9 mouse cellular contexts compared by ENCODE assay signal in genomic region chr4:23826885-23827284, GRCm38 (mm10).
A peak's percentile ranks its signal among the peaks of the same experiment; 100 is the strongest.
DNase-seq lines count a peak whose midpoint lies in the region; ATAC-seq and TF ChIP-seq lines count a peak whose summit lies in the region.
"Had no signal": no experiment of that assay in that cellular context is flagged by ENCODE, and none has a peak within 500 bp of the region (broad histone marks: within the 10 kb centered on the region; RNA-seq: fewer than 3 reads in every experiment).

No protein-coding gene starts in this region.

- no peaks in the 10 kb centered on the region for H3K9me3 ChIP-seq in neural tube, embryonic 11.5 days (ENCODE audit: control insufficient read depth, low read length)
- no peaks in the 10 kb centered on the region for H3K9me3 ChIP-seq in forebrain, embryonic 11.5 days (ENCODE audit: control insufficient read depth, low read length)
- no peaks in the 10 kb centered on the region for H3K9me3 ChIP-seq in hindbrain, embryonic 14.5 days (ENCODE audit: control insufficient read depth, low read length)
- H3K9me3 ChIP-seq in midbrain, postnatal 0 days (ENCODE audit: low read length), result no peaks in the 10 kb centered on the region
- no peaks in the 10 kb centered on the region for H3K9me3 ChIP-seq in liver, embryonic 12.5 days (replicated peaks)

- H3K4me3 ChIP-seq in neural tube, embryonic 11.5 days (ENCODE audit: low read depth, low read length), result no peak overlapping the region
- H3K4me3 ChIP-seq in forebrain, embryonic 11.5 days (ENCODE audit: low read depth, low read length), result no peak overlapping the region
- no peak overlapping the region for H3K4me3 ChIP-seq in hindbrain, embryonic 14.5 days (replicated peaks; ENCODE audit: low read length)
- H3K4me3 ChIP-seq in midbrain, postnatal 0 days (ENCODE audit: low read depth, low read length), result no peak overlapping the region
- no peak overlapping the region for H3K4me3 ChIP-seq in liver, embryonic 12.5 days

- H3K9ac ChIP-seq in neural tube, embryonic 11.5 days (ENCODE audit: low read length), result no peak overlapping the region
- no peak overlapping the region for H3K9ac ChIP-seq in forebrain, embryonic 11.5 days (ENCODE audit: low read length)
- no peak overlapping the region for H3K9ac ChIP-seq in hindbrain, embryonic 14.5 days
- no peak overlapping the region for H3K9ac ChIP-seq in midbrain, postnatal 0 days (replicated peaks; ENCODE audit: low read length, poor library complexity, severe bottlenecking)
- no peak overlapping the region for H3K9ac ChIP-seq in liver, embryonic 12.5 days

- ATAC-seq in neural tube, embryonic 11.5 days (ENCODE audit: insufficient read depth, low FRiP score, low TSS enrichment), result peak; percentile 65; the same call in 1 of the 2 replicates
- ATAC-seq in forebrain, embryonic 11.5 days (replicated peaks; ENCODE audit: low FRiP score), result peak; percentile 89
- peak; percentile 64; the same call in 1 of the 2 replicates for ATAC-seq in hindbrain, embryonic 14.5 days (ENCODE audit: low FRiP score)
- no peak for ATAC-seq in midbrain, postnatal 0 days (ENCODE audit: low FRiP score)
- ATAC-seq in liver, embryonic 12.5 days, result no peak
- ATAC-seq: inflammation-experienced regulatory T-cells, adult 6 months had no signal

- H3K27me3 ChIP-seq in neural tube, embryonic 11.5 days (ENCODE audit: control insufficient read depth, insufficient read depth, low read length), result no peaks in the 10 kb centered on the region
- no peaks in the 10 kb centered on the region for H3K27me3 ChIP-seq in forebrain, embryonic 11.5 days (ENCODE audit: control insufficient read depth, insufficient read depth, low read length)
- no peaks in the 10 kb centered on the region for H3K27me3 ChIP-seq in hindbrain, embryonic 14.5 days (ENCODE audit: control insufficient read depth, insufficient read depth, low read length)
- no peaks in the 10 kb centered on the region for H3K27me3 ChIP-seq in midbrain, postnatal 0 days (ENCODE audit: insufficient read depth, low read length)
- H3K27me3 ChIP-seq in liver, embryonic 12.5 days (replicated peaks), result no peaks in the 10 kb centered on the region

- no peak overlapping the region for H3K27ac ChIP-seq in neural tube, embryonic 11.5 days (ENCODE audit: low read depth, low read length)
- no peak overlapping the region for H3K27ac ChIP-seq in forebrain, embryonic 11.5 days (ENCODE audit: low read depth, low read length)
- no peak overlapping the region for H3K27ac ChIP-seq in hindbrain, embryonic 14.5 days
- H3K27ac ChIP-seq in midbrain, postnatal 0 days (ENCODE audit: low read depth, low read length), result no peak overlapping the region
- no peak overlapping the region for H3K27ac ChIP-seq in liver, embryonic 12.5 days

- H3K4me1 ChIP-seq in neural tube, embryonic 11.5 days (ENCODE audit: control insufficient read depth, insufficient read depth, low read length), result no peaks in the 10 kb centered on the region
- 0 out of 2 replicates have a peak, but pooled peaks cover 2% of the 10 kb centered on the region for H3K4me1 ChIP-seq in forebrain, embryonic 11.5 days (replicated peaks; ENCODE audit: control insufficient read depth, insufficient read depth, low read length)
- no peaks in the 10 kb centered on the region for H3K4me1 ChIP-seq in hindbrain, embryonic 14.5 days (replicated peaks; ENCODE audit: control insufficient read depth, insufficient read depth, low read length)
- no peaks in the 10 kb centered on the region; the same call in 1 of the 2 replicates for H3K4me1 ChIP-seq in midbrain, postnatal 0 days (ENCODE audit: insufficient read depth, low read length)
- no peaks in the 10 kb centered on the region for H3K4me1 ChIP-seq in liver, embryonic 12.5 days

- 0% methylated on average over 2 of the region's 2 CpGs for WGBS in neural tube, embryonic 11.5 days
- 0% methylated on average over 2 of the region's 2 CpGs for WGBS in forebrain, embryonic 11.5 days
- WGBS in hindbrain, embryonic 14.5 days, result 0% methylated on average over 2 of the region's 2 CpGs
- 7% methylated on average over 2 of the region's 2 CpGs for WGBS in midbrain, postnatal 0 days
- WGBS in liver, embryonic 12.5 days (ENCODE audit: insufficient replicate concordance), result 17% methylated on average over 2 of the region's 2 CpGs

- no peak overlapping the region for H3K4me2 ChIP-seq in neural tube, embryonic 11.5 days (ENCODE audit: low read depth)
- no peak overlapping the region for H3K4me2 ChIP-seq in forebrain, embryonic 11.5 days (ENCODE audit: low read depth, low read length, severe bottlenecking)
- H3K4me2 ChIP-seq in hindbrain, embryonic 14.5 days (replicated peaks), result no peak overlapping the region
- H3K4me2 ChIP-seq in midbrain, postnatal 0 days (ENCODE audit: low read depth, low read length, poor library complexity, severe bottlenecking), result no peak overlapping the region
- no peak overlapping the region for H3K4me2 ChIP-seq in liver, embryonic 12.5 days

- TF ChIP-seq CTCF in midbrain, postnatal 0 days (IDR thresholded peaks at IDR 0.05), result no peak

- no peaks in the 10 kb centered on the region for H3K36me3 ChIP-seq in neural tube, embryonic 11.5 days (ENCODE audit: control insufficient read depth, insufficient read depth, low read length)
- no peaks in the 10 kb centered on the region for H3K36me3 ChIP-seq in forebrain, embryonic 11.5 days (ENCODE audit: control insufficient read depth, insufficient read depth, low read length)
- no peaks in the 10 kb centered on the region for H3K36me3 ChIP-seq in hindbrain, embryonic 14.5 days (replicated peaks; ENCODE audit: control insufficient read depth, insufficient read depth)
- no peaks in the 10 kb centered on the region for H3K36me3 ChIP-seq in midbrain, postnatal 0 days (ENCODE audit: insufficient read depth, low read length)
- no peaks in the 10 kb centered on the region for H3K36me3 ChIP-seq in liver, embryonic 12.5 days

- no peak for DNase-seq in neural tube, embryonic 11.5 days (ENCODE audit: low spot score)
- DNase-seq in neural tube, embryonic 10.5 days (ENCODE audit: extremely low spot score, low spot score), result no peak
- DNase-seq in forebrain, embryonic 11.5 days (ENCODE audit: low spot score), result no peak
- no peak for DNase-seq in hindbrain, embryonic 14.5 days (ENCODE audit: low spot score)
- peak; percentile 69 for DNase-seq in midbrain, postnatal 0 days (ENCODE audit: low spot score)
- no peak for DNase-seq in urinary bladder, adult 18-20 months (ENCODE audit: low spot score in 2 of 2)
- DNase-seq in gastrocnemius, postnatal 10 days, result no peak

Comparison
In these comparisons a context has a peak if more than half of its experiments do, and no peak if none do; other contexts are left out.
1. ATAC-seq: peak in neural tube, embryonic 11.5 days (single experiment), forebrain, embryonic 11.5 days (single experiment) and hindbrain, embryonic 14.5 days (single experiment); none in midbrain, postnatal 0 days (single experiment) and liver, embryonic 12.5 days (single experiment).